Mouse (Mus musculus): Measurements from ENCODE around the gene Rusc2.

Gene Rusc2

DNA sequence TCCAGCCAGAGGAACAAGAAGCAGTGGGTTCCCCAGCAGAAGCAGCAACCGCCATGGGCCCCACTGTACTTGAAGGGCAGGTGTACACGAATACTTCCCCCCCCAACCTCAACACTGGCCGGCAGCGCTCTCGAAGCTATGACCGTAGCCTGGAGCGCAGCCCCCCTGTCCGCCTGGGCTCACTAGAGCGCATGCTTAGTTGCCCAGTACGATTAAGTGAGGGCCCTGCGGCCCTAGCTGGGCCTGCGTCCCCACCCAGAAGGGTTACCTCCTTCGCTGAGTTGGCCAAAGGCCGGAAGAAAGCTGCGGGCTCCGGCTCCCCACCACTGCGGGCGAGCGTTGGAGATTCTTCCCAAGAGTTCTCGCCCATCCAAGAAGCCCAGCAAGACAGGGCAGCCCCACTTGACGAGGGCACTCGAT is 34.3 kb downstream of the Rusc2 start:
- no peak for DNase-seq (ENCODE audit: inconsistent ontology term)

DNA sequence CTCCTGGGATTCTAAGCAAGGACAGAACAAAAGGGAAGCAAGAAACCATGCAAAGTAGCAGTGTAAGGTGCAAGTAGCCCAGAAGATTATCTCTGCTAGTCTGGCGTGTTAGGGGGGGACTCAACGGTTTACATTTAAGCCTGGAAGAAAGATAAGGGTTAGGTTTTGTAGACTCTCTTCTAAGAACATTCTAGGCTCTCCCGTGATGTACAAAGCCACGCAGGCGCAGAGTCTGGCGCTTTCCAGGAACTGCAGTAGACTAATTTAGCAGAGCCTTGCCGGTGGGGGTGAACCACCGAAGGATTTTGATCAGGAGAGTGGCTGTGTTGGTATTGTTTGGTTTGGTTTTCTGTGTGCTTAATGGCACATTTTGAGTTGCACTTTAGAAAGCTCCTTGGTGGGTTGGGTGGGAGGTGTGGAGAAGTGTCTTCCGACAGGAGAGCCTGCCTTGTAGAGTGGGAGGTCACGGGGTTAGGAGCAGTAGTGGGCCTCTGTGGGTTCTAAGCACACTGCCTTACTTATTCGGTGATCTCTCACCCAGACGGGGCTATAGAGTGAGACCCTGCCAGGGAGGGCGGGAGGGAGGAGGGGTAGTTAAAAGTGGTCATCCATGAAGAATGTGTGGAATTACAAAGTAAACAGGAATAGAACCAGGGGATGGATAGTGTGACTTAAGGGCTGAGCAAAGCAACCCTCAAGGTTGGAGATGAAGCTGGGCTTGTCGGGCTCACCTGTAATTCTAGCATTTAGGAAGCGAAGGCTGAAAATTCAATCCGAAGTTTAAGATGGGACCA is 35.7 kb downstream of the Rusc2 start:
- no peak for DNase-seq (ENCODE audit: inconsistent ontology term)

DNA sequence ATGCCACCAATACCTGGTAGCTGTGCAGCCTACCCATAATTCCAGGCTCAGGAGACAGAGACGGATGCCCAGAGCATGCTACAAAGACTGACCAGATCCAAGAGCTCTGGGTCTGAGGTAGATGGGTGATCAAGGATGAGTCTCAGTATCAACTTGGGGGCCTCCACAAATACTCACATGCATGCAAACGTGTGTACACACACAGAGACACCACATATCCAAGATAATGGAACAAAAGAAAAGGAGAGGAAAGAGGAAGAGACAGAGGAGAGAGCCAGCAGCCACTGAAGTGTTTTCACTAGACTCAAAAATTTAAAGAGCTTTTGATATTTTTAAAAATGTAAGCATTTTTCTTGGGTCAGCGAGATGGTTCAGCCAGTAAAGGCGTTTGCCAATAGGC is 36.7 kb downstream of the Rusc2 start:
- no peak for DNase-seq (ENCODE audit: inconsistent ontology term)

DNA sequence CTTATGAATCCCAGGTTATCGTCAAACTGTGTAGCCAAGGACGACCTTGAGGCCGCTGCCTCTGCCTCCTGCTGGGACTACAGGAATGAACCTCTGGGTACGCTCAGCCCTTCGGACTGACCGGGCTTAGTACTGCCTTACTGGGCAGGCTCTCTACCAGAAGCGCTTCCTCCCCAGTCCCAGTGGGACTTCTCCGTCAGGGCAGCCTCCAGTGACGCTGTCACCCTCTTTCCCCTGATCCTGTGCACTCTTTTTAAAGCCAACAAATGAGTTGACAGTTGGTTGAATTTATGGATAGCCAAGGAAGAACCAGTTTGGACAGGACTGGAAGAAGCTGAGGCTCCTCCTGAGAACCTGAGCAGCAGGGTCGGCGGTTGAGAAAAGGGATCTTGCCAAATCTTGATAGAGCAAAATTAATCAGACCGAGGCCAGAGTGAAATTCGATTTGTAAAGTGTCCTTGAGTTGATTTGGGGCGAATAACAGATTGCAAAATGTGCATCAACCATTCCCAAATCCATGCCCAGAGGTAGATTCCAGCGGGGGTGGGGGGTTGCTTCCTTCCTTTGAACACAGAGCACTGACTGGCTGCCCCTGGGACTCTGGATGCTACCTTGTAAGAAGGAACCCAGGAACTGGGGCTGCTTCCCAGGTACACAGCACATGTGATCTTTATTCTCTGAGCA is 37.3 kb downstream of the Rusc2 start:
- no peak for DNase-seq (ENCODE audit: inconsistent ontology term)

DNA sequence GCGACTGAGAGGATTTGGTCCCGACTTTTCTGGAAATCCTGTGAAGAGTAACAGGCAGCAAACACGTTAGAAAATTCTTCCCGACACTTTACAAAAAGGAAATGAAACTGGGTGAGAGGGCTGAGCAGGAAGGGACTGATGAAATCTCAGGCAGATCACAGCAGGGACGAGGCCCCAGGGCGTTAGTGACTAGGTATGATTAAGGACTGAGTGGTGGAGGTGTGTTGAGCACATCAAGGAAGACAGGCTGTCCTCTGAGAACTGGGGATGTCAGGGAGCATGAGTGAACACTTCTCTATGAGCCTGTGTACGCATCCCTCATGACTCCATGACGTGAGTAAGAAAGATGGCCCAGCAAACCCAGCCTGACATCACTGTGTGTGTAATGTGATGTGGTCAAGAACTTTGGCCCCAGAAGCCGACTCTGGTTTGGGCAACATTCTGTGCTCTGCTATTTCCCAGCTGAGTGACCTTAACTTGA is 38.1 kb downstream of the Rusc2 start:
- peak; percentile 65 for DNase-seq (ENCODE audit: inconsistent ontology term)

DNA sequence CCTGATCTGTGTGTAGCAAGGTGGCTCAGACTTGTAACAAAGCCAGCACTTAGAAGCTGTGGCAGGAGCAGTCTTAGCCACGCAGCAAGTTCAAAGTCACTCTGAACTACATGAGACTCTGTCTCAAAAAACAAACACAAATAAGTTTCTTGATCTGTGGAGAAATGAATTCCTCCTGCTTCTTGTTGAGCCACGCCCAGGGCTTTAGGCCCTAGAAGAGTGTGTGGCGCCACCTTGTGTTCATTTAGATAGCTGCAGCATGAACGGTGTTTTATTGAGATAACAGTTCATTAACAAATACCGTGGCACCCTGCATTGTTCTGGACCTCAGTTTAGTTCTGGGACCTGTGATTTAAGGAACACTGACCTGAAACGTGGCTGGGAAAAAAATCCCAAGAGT is 38.5 kb downstream of the Rusc2 start:
- peak; percentile 63 for DNase-seq (ENCODE audit: inconsistent ontology term)

DNA sequence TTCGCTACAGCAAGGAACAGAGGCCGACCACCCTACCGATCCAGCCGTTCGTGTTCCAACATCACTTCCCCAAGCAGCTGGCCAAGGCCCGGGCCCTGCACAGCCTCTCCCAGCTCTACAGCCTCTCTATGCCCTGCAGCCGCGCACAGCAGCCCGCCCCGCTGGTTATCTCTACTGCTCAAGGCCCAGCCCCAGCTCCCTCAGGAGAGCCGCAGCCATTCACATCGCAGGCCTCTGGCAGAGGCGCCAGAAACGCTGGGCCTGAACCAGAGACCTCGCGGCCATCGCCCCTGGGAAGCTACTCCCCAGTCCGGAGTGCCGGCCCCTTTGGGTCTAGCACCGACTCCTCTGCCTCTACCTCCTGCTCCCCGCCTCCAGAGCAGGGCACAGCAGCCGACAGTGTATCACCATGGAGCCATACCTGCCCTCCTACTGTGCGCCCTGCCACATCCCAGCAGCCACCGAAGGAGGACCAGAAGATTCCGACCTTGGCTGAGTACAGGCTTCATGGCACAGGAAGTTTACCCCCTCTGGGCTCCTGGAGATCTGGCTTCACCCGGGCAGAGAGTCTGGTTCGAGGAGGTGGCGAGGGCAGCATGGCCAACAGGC is 40.0 kb downstream of the Rusc2 start:
- no peak for DNase-seq (ENCODE audit: inconsistent ontology term)

DNA sequence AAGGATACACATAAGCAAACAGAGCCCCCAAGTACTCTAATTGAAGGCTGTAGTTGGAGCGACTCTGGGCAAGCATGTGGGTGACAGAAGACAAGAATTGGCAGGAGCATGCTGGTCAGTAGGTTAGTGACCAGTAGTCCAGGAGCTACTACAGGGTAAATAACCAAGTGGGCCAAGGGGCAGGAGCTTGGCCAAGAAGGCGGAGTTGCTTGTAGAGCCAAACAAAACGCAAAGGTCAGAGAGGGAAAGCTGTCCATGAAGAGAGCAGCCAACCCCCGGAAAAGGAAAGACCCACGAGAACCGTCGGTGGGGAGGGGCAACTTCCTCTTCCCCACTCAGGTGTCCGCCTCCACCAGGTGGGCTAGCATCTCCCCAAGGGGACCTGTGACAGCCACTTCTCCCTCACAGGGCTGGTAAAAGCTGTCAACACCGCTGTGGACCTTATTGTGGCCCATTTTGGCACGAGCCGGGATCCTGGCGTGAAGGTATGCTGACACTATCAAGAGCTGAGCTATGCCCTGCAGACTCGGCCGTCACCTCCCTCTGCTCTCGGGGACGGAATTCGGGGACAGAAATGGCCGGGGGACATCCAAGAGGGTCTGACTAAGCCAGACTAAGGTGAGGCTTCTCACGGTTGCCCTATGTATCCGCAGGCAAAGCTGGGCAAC is 41.6 kb downstream of the Rusc2 start:
- DNase-seq (ENCODE audit: inconsistent ontology term): no peak

DNA sequence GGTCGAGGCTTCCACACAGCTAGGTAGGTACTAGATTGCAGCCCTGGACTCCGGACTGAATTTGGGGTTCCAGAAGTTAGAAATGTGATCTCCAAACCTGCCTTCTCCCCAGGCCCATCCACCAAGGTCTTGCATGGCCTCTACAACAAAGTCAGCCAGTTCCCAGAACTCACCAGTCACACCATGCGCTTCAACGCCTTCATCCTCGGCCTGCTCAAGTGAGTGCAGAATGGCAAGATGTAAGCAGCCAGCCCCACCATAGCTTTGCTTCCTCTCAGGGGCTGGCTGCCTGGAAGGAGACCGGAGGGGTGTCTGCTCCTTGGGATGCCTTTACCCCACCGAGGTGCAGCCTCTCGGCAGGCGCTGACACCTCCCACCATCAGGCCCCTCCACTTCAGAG is 42.3 kb downstream of the Rusc2 start:
- no peak for DNase-seq (ENCODE audit: inconsistent ontology term)

DNA sequence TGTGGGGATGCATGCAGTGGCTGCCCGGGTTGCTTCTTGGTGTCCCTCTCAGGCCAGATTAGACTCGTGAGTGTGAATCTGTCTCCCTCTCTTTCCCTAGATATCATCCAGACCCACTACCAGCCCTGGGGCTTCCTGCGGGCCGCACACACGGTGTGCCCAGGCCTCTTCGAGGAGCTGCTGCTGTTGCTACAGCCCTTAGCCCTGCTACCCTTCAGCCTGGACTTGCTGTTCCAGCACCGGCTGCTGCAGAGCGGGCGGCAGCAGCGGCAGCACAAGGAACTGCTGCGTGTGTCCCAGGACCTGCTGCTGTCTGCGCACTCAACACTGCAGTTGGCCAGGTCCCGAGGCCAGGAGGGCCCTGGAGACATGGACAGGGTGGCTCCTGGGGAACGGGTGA is 43.4 kb downstream of the Rusc2 start:
- no peak for DNase-seq (ENCODE audit: inconsistent ontology term)

DNA sequence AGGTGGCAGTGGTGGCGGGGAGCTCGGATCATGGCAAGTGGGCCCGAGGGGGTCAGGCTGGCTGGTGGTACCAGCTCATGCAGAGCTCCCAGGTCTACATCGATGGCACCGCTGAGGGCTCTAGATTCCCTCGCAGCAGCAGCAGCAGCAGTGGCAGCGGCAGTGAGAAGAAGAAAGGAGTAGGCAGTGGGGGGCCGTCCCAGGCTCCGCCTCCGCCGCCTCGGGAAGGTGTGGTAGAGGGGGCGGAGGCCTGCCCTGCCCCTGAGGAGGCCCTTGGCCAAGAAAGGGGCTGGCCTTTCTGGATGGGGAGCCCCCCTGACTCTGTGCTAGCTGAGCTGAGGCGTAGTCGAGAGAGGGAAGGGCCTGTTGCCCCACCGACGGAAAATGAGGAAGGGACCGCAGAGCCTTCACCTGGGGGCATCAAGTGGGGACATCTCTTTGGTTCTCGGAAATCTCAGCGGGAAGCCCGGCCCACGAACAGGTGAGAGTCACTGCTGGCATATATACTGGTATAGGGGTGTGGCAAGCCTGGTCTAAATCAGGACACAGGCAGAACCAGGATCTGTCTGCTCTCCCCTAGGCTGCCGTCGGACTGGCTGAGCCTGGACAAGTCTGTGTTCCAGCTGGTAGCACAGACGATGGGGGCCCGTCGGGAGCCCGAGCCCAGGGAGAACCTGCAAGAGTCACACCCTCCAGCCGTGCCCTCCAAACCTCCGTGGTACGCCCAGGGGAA is 44.0 kb downstream of the Rusc2 start:
- DNase-seq (ENCODE audit: inconsistent ontology term): no peak

DNA sequence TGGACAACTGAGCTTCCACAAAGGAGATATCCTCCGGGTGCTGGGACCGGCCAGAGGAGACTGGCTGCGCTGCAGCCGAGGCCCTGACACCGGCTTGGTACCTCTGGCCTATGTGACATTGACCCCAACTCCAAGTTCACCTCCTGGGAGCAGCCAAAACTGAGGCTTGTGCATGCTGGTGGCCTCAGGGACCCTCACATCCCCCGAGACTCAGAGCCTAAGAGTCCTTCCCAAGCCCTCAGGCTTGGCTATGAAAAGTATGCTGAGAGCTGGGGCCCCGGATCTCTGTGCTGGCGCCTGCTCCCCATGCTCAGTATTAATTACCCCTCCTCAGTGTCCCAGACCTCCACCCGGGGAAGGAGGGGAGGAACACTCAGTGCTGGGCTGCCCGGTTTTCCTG is 44.7 kb downstream of the Rusc2 start:
- DNase-seq (ENCODE audit: inconsistent ontology term): no peak

DNA sequence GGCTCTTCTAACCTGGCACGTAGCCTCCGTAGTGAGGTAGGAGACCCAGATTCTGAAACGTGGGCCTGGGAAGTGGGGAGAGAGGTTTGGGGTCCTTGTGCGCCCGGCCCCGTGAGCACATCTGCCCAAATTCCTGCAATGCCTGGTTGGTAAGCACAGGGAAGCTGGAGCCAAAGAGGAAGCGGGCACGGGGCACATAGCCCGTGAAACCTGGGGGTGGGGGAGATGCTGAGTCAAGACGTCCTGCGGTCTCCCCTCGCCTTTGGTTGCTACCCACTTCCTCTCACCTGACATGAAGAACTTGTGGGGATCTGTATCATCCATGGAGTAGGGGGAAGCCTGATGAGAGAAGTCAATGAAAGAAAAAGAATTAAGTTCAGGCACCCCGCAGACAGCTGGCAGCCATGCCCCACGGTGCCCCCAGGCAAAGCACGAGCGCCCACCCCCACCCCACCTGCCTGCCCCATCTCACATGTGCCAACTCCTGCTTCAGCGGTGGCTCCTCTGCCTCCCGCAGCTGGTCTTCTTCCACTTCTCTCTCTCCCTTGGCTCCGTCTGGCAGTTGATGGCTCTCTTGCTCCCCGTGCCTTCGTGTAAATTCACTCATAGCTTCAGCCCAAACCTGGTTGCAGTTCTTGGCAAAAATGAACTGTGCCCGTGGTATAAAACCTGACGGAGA is 45.9 kb downstream of the Rusc2 start:
- DNase-seq (ENCODE audit: inconsistent ontology term): no peak

DNA sequence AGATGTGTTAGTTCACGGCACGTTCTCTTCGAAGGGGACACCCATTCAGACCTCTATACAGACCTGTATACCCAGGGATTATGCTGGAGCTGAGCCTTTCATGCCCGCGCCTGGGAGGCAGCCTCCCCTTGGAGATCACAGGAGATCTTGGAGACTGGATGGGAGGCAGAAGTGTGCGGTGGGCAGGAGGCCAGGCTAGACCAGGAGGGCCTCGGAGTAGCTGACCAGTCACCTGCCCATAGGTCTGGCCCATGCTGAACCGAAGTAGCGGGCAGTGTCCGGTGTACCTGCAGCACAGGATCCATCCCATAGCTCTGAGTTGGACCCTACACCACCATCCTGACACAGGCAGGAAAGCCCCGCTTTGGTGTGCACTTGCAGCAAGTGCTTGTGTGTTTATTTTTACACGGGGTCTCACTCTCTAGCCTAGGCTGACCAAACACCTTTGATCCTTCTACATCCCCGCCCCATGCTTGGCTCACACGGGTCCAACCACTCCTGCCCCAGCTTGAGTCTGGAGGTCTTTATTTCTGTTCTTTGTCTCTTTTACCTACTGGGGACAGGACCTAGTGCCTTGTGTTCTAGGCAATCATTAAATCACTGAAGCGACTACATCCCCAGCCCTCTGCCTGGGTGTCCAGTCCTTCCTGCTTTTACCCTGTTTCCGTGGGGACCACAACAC is 46.5 kb downstream of the Rusc2 start:
- DNase-seq (ENCODE audit: inconsistent ontology term): no peak

DNA sequence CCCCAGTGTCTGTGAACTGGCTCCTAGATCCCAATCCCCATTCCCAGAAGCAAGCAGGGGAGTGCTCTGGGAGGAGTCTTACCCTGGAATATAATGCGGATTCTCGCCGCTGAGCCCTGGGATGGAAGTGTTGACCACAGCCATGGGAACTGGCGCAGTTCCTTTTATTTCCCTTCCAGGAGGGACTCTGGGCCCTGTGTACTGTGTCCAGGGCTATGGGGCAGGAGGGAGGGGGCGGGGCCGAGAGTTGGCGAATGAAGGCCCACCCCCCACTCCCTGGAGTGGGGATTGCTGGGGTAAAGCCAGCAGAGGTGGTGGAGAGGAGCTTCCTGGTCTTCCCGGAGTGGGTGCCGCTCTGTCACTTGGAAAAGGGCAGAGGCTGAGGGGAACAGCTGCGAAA is 47.2 kb downstream of the Rusc2 start, which contains the start of gene Fam166b:
Gene Fam166b, minus strand, starts transcription at position 189 of the 400 bp plus-strand sequence.
- DNase-seq (ENCODE audit: inconsistent ontology term): peak; percentile 69

DNA sequence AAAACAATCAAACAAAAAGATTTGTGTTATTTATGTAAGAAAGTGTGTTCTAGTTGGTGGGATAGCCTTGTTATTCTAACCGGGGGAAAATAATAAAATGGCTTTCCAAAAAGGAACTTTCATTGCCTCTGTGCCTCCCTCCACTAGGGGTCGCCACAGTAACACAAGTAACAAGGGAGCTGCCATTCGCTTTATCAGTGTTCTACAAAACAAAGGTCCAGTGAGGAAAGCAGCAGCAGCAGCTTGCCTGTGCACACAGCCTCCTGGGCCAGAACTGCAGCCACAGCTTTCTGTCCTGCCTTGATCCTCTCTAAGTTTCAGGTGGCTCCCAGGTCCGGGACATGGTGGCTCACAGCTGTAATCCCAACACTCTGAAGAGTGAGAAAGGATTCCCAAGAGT is 49.9 kb downstream of the Rusc2 start:
- peak; percentile 72 for DNase-seq (ENCODE audit: inconsistent ontology term)

DNA sequence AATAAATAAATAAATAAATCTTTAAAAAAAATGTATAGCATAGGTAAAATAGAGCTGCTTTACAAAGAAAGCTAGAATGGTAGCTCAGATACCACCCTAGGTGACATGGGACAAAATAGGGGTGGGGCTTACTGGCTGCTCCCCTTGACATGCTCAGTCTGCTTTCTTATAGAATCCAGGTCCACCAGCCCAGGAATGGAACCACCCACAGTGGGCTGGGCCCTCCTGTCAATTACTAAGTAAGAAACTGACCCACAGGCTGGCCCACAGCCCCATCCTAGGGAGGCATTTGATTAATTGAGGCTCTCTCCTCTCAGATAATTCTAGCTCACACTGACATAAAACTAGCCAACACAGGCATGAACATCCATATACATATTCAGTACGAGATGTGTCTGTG is 51.1 kb downstream of the Rusc2 start:
- no peak for DNase-seq (ENCODE audit: inconsistent ontology term)

DNA sequence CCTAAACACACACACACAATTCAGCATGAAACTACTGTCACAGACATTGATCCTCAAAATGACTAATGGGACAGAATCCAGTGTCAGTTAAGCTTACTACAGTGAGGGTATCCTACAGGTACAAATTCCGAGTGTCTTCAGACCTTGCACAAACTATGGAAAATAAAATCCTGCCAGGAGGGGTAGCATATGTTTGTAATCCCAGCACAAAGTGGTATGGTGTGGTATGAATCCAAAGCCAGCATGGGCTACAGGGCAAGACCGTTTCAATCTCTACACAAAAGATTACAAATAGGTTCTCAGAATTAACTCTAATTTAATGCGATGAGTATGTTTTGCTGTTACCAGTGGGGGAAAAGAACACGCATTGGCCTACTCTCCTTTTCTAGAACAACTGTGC is 59.9 kb downstream of the Rusc2 start, which contains the start of gene Tesk1:
Gene Tesk1, plus strand, starts transcription at position 301 of the 400 bp plus-strand sequence.
- no peak for DNase-seq (ENCODE audit: inconsistent ontology term)

DNA sequence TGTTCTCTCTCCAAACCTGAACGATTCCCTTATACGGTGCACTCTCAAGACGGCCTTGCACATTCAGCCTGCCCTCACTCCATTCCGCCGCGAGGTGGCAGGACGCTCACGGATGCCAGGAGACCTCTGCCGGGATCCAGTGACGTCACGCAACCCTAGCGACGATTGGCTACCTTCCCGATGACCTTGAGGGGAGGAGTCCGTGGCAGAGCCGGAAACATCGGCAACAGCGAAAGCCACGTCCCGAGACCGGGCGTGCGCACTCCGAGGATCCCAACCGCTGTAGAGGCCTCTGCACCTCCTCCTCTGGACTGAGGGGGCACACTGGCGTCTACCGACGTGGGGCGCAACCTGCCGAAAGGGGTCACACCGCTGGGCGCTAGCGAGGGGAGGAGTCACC is 60.3 kb downstream of the Rusc2 start:
- DNase-seq (ENCODE audit: inconsistent ontology term): peak; percentile 99

Measured in Muller cell, postnatal 12 days (primary cell).